Comparison of ENCODE assay signal across 8 mouse cellular contexts in the genomic region with DNA sequence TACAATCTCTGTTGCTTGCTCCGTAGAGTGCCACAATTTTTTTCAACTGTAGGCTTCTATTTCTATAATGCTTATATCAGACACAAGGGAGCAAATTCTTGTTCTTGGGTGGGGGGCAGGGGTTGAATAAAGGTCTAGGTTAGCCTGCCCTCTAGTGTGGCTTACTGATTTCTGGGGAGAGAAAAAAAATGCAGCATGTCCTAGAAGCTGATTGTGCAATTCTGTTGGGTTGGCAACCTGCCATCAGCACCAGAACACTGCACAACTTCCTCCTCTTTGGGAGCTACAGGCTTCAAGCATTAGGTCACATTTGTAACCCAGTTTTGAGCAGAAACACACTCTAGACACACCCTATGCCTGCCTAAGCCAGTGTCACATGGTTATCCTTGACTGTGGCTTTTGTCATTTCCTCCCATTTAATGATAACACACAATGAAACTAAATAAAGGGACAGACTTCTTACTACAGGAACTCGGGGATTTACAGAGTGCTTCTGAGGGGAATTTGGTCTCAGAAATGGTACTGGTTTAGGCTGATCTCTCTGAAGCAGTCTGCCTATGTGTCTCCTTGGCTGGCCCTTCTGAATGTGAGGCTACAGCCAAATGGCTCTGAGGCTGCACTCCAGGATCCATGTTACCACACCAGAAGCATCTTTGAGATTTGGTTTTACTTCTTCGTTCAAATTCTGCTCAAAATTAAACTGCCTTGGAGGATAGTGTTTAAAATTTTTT.
DNase-seq lines count a peak whose midpoint lies in the region; ATAC-seq lines count a peak whose summit lies in the region.

No protein-coding gene starts in this region.

- no peak overlapping the region for H3K9ac ChIP-seq in hindbrain, embryonic 11.5 days (ENCODE audit: low read depth, low read length)

- no peaks in the 10 kb centered on the region for H3K9me3 ChIP-seq in hindbrain, embryonic 10.5 days
- H3K9me3 ChIP-seq in hindbrain, embryonic 11.5 days (ENCODE audit: control insufficient read depth, low read length): no peaks in the 10 kb centered on the region

- no peaks in the 10 kb centered on the region for H3K36me3 ChIP-seq in hindbrain, embryonic 10.5 days
- no peaks in the 10 kb centered on the region for H3K36me3 ChIP-seq in hindbrain, embryonic 11.5 days (ENCODE audit: control insufficient read depth, insufficient read depth, low read length)

- H3K4me1 ChIP-seq in hindbrain, embryonic 10.5 days (replicated peaks): no peaks in the 10 kb centered on the region; the same call in 1 of the 2 replicates
- no peaks in the 10 kb centered on the region for H3K4me1 ChIP-seq in hindbrain, embryonic 11.5 days (replicated peaks; ENCODE audit: control insufficient read depth, insufficient read depth, low read length)

- intact Hi-C loops in left cerebral cortex, postnatal 25 days (cut with DNase I): no loop called here

- 0 out of 2 replicates have a peak overlapping the region, but pooled peaks have one; percentile 5 for H3K27ac ChIP-seq in hindbrain, embryonic 10.5 days
- no peak overlapping the region for H3K27ac ChIP-seq in hindbrain, embryonic 11.5 days (ENCODE audit: low read depth, low read length)

- no peak overlapping the region for H3K4me2 ChIP-seq in hindbrain, embryonic 11.5 days (replicated peaks; ENCODE audit: low read depth, low read length)

- ATAC-seq in hindbrain, embryonic 11.5 days (ENCODE audit: low FRiP score): no peak

- H3K4me3 ChIP-seq in hindbrain, embryonic 10.5 days: no peak overlapping the region
- no peak overlapping the region for H3K4me3 ChIP-seq in hindbrain, embryonic 11.5 days (ENCODE audit: low read depth, low read length)

- H3K27me3 ChIP-seq in hindbrain, embryonic 10.5 days (ENCODE audit: insufficient read depth, poor library complexity, severe bottlenecking): no peaks in the 10 kb centered on the region
- no peaks in the 10 kb centered on the region for H3K27me3 ChIP-seq in hindbrain, embryonic 11.5 days (ENCODE audit: control insufficient read depth, insufficient read depth, low read length)

- DNase-seq in hindbrain, embryonic 10.5 days (ENCODE audit: low spot score): no peak
- DNase-seq in hindbrain, embryonic 11.5 days (ENCODE audit: low spot score): no peak
- DNase-seq in cerebellum, postnatal 14 days: peak; percentile 48 to 56
- DNase-seq in gonadal fat pad, adult 2 months (ENCODE audit: low read depth): peak; percentile 31
- DNase-seq in kidney, adult 11 months: peak; percentile 79
- peak; percentile 54 to 64 for DNase-seq in left cerebral cortex, postnatal 25 days (ENCODE audit: low spot score in 2 of 2)
- DNase-seq in mesoderm, embryonic 11.5 days (ENCODE audit: low read depth, low spot score): peak; percentile 13
- DNase-seq in testis, postnatal 10 days (ENCODE audit: low spot score): peak; percentile 82

- 80% methylated on average over 3 of the region's 3 CpGs for WGBS in hindbrain, embryonic 10.5 days
- 75% methylated on average over 3 of the region's 3 CpGs for WGBS in hindbrain, embryonic 11.5 days

Comparison
In these comparisons a context has a peak if more than half of its experiments do, and no peak if none do; other contexts are left out.
1. DNase-seq: peak in cerebellum, postnatal 14 days (2 of 2), gonadal fat pad, adult 2 months (single experiment), kidney, adult 11 months (single experiment), left cerebral cortex, postnatal 25 days (2 of 2), mesoderm, embryonic 11.5 days (single experiment) and testis, postnatal 10 days (single experiment); none in hindbrain, embryonic 10.5 days (single experiment) and hindbrain, embryonic 11.5 days (single experiment).